Mouse (Mus musculus) intestine, embryonic 15.5 days (tissue): ENCODE results near the gene Llcfc1. TPM values are rescaled to one million over a fixed set of nuclear protein-coding genes. Genes with fewer than 3 reads are reported as not detected.
A peak's percentile ranks its signal among the peaks of the same experiment; 100 is the strongest.

Experiments
- ATAC-seq: fragments of 200-750 bp; cut with Nextera tagmentation; 2 replicates; pipeline ENCODE4 v1.8.0; 2017; ENCODE audit warnings: moderate TSS enrichment, moderate library complexity
- H3K27ac ChIP-seq: fragments of 300-500 bp; sonication (generic); 2 replicates; pipeline ENCODE4 v1.5.1; 2015; ENCODE audit warnings: mild to moderate bottlenecking, inconsistent platforms
- H3K27me3 ChIP-seq: fragments of 300-500 bp; sonication (generic); replicated peaks from 2 replicates; pipeline ENCODE4 v1.6.1; 2015; ENCODE audit warnings: inconsistent platforms
- H3K36me3 ChIP-seq: fragments of 300-500 bp; sonication (generic); 2 replicates; pipeline ENCODE4 v1.6.1; 2015; ENCODE audit warnings: inconsistent platforms
- H3K4me1 ChIP-seq: fragments of 300-500 bp; sonication (generic); replicated peaks from 2 replicates; pipeline ENCODE4 v1.6.1; 2015; ENCODE audit warnings: inconsistent platforms
- H3K4me2 ChIP-seq: fragments of 300-500 bp; sonication (generic); replicated peaks from 2 replicates; pipeline ENCODE4 v1.6.1; 2015; ENCODE audit warnings: mild to moderate bottlenecking, inconsistent platforms
- H3K4me3 ChIP-seq: fragments of 300-500 bp; sonication (generic); replicated peaks from 2 replicates; pipeline ENCODE4 v1.5.1; 2015; ENCODE audit warnings: inconsistent platforms
- H3K9ac ChIP-seq: fragments of 300-500 bp; sonication (generic); 2 replicates; pipeline ENCODE4 v1.6.1; 2015; ENCODE audit warnings: inconsistent platforms
- H3K9me3 ChIP-seq: fragments of 300-500 bp; sonication (generic); 2 replicates; pipeline ENCODE4 v1.6.1; 2016; ENCODE audit warnings: inconsistent platforms
- WGBS: fragments of 180-500 bp; shearing (Covaris S2); methylation state at CpG from one replicate; pipeline ENCODE4 v1.1.7; 2015; 5-methylcytosine and 5-hydroxymethylcytosine counted together
- polyA plus RNA-seq: library from polyadenylated mRNA; unstranded; fragments of >200 nt; fragmentation: Nextera tagmentation; extraction: Ambion mirVana; gene quantifications from 2 replicates; pipeline ENCODE4 v1.2.1, GENCODE M21; 2015

The Llcfc1 gene
- polyA plus RNA-seq, 1 experiment from 2014 or later, result 0.34 TPM

DNA sequence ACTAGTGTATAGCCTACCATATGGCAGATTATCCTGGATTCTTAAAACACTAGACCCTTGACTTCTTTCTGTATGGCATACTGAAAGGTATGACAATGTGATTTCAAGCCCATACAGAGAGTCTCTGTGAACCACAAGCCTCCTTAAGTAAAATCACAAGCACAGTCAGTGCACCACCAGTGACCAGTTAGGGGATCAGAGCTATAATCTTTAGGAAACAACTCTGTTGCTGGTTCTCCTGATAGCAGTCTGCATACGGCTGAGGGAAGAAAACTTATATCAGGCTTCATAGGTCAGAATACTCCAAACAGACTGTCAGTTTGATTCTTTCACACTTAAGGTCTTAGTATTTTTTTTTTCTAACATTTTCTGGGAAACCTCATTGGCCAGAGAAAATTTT lies 25.7 kb upstream of the Llcfc1 start:
- no peaks in the 10 kb centered on the region for H3K27me3 ChIP-seq
- WGBS, result 57% methylated on average over 1 of the region's 1 CpGs
- H3K4me1 ChIP-seq, result no peaks in the 10 kb centered on the region
- ATAC-seq, result no peak
- no peak overlapping the region for H3K4me3 ChIP-seq
- no peak overlapping the region for H3K9ac ChIP-seq
- no peaks in the 10 kb centered on the region for H3K9me3 ChIP-seq
- H3K27ac ChIP-seq, result no peak overlapping the region
- H3K4me2 ChIP-seq, result no peak overlapping the region
- H3K36me3 ChIP-seq, result no peaks in the 10 kb centered on the region

- 32% methylated on average over 2 of the region's 2 CpGs for WGBS
- Histone ChIP-seq H3K27ac (no peak overlapping the region), H3K27me3 (no peaks in the 10 kb centered on the region), H3K9me3 (no peaks in the 10 kb centered on the region), H3K36me3 (no peaks in the 10 kb centered on the region), H3K4me2 (no peak overlapping the region), H3K4me3 (no peak overlapping the region), H3K9ac (no peak overlapping the region), H3K4me1 (no peaks in the 10 kb centered on the region)
- peak; percentile 66 for ATAC-seq
Measured at GRCm38 (mm10) chr6:41662320-41662719, 21.9 kb upstream of the Llcfc1 start.

- Histone ChIP-seq H3K9me3 (no peaks in the 10 kb centered on the region), H3K9ac (no peak overlapping the region), H3K27me3 (no peaks in the 10 kb centered on the region), H3K27ac (no peak overlapping the region), H3K4me3 (no peak overlapping the region), H3K36me3 (no peaks in the 10 kb centered on the region), H3K4me1 (no peaks in the 10 kb centered on the region), H3K4me2 (no peak overlapping the region)
- no peak for ATAC-seq
- WGBS, result 90% methylated on average over 2 of the region's 2 CpGs
Measured at GRCm38 (mm10) chr6:41676530-41676929, 7.7 kb upstream of the Llcfc1 start.

DNA sequence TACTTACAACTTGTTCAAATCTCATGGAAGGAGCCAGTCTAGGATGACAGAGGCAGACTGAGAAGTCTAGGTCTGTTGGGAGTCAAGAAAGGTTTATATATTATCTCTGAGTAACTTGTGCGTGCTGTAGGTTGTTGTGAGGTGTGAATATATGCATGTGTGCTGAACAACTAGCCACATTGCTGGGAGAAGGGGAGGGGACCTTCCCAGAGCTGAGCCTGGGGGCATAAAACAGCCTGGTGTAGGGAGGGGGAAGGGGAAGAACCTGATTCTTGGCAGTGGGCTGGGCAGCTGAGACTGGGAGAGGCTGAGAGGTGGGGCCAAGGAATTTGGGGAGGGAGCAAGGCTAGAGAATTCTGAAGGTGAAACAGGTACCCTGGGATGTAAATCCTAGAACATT lies 3.6 kb upstream of the Llcfc1 start, which contains the start of gene Trpv5:
Gene Trpv5, minus strand, starts transcription at position 101 of the 400 bp plus-strand sequence.
- H3K27me3 ChIP-seq, result no peaks in the 10 kb centered on the region
- no peak within 1 kb of the TSS for H3K4me2 ChIP-seq
- H3K4me1 ChIP-seq, result no peaks in the 10 kb centered on the region
- H3K27ac ChIP-seq, result no peak within 1 kb of the TSS
- no peaks in the 10 kb centered on the region for H3K36me3 ChIP-seq
- no peaks in the 10 kb centered on the region for H3K9me3 ChIP-seq
- 76% methylated on average over 1 of the region's 1 CpGs for WGBS
- H3K9ac ChIP-seq, result no peak within 1 kb of the TSS
- no peak for ATAC-seq
- H3K4me3 ChIP-seq, result no peak within 1 kb of the TSS

DNA sequence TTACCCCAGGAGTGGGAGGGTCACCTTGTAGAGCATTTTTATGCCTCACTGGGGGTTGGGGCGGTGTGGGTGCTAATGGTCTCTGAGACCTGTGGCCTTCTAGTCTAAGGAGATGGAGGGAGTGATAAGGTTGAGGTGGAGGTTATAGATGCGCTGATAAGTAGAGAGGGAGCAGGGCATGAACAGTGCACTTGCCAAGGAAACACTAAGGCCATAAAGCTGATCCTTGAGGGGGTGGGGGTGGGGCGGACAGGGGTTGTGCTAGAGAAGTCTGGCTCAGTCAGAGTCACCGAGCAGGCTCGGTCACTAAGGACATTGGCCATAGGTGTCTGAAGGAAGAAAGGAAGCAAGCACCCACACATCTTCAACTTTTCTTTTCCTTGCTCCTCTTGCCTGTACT lies 2.6 kb upstream of the Llcfc1 start:
- H3K4me3 ChIP-seq, result no peak overlapping the region
- H3K4me1 ChIP-seq, result no peaks in the 10 kb centered on the region

GRCm38 (mm10) chr6:41684911-41685310 lies 680 bp downstream of the Llcfc1 start:
- Histone ChIP-seq H3K36me3 (no peaks in the 10 kb centered on the region), H3K9me3 (no peaks in the 10 kb centered on the region), H3K4me3 (no peak overlapping the region), H3K27ac (no peak overlapping the region), H3K27me3 (no peaks in the 10 kb centered on the region), H3K4me1 (no peaks in the 10 kb centered on the region), H3K4me2 (no peak overlapping the region), H3K9ac (no peak overlapping the region)
- no peak for ATAC-seq
- 75% methylated on average over 5 of the region's 5 CpGs for WGBS

More for the DNA sequence above, 2.6 kb upstream of the Llcfc1 start:
- Histone ChIP-seq H3K27ac (no peak overlapping the region), H3K4me2 (no peak overlapping the region), H3K36me3 (no peaks in the 10 kb centered on the region), H3K27me3 (no peaks in the 10 kb centered on the region), H3K9ac (no peak overlapping the region), H3K9me3 (no peaks in the 10 kb centered on the region)
- 70% methylated on average over 5 of the region's 5 CpGs for WGBS
- ATAC-seq, result no peak

- H3K9ac ChIP-seq, result no peak overlapping the region
- no peaks in the 10 kb centered on the region for H3K9me3 ChIP-seq
- no peak overlapping the region for H3K4me2 ChIP-seq
- no peak overlapping the region for H3K4me3 ChIP-seq
- 72% methylated on average over 3 of the region's 3 CpGs for WGBS
- no peaks in the 10 kb centered on the region for H3K4me1 ChIP-seq
- no peak for ATAC-seq
- no peaks in the 10 kb centered on the region for H3K36me3 ChIP-seq
- no peak overlapping the region for H3K27ac ChIP-seq
- no peaks in the 10 kb centered on the region for H3K27me3 ChIP-seq
Measured at GRCm38 (mm10) chr6:41685596-41685995, 1.4 kb downstream of the Llcfc1 start.

DNA sequence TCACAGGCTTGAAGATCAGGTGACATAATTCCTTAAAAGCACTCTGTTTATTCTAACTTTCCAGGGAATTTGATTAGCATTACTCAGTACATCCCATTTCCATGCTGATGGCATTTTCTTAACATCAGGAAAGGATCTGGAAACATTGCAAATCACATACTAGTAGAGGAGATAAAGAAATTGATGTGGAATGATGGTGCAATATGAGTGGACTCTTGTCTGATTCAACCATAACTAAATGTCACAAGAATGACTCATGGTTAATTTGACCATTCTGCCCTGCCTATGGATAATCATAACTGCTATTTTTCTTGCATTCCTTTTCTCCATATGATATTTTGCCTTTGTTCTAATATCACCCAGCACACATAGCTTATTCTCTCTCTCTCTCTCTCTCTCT lies 8.0 kb downstream of the Llcfc1 start:
- ATAC-seq, result no peak
- Histone ChIP-seq H3K27ac (no peak overlapping the region), H3K9ac (no peak overlapping the region), H3K4me3 (no peak overlapping the region), H3K4me1 (no peaks in the 10 kb centered on the region), H3K36me3 (no peaks in the 10 kb centered on the region), H3K27me3 (no peaks in the 10 kb centered on the region), H3K9me3 (no peaks in the 10 kb centered on the region), H3K4me2 (no peak overlapping the region)

DNA sequence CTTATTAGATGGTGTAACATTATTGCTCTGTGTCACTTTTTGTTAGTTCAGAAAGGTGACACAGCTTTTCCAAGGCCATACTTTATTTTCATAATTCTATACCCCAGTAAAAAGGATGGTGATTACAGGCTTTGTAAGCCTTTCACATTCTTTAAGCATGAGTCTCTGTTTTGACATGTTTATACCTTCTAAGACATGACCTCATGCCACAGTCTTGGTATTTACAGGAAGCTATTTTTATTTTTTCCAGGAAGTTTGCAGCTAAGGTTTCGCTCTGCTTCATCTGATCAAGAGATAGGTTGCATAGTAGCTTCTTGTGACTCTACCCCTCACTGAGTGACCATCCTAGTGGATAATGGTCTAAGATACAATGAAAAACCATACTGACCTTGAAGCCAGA lies 10.2 kb downstream of the Llcfc1 start:
- Histone ChIP-seq H3K4me3 (no peak overlapping the region), H3K9me3 (no peaks in the 10 kb centered on the region), H3K4me1 (no peaks in the 10 kb centered on the region), H3K27me3 (no peaks in the 10 kb centered on the region), H3K4me2 (no peak overlapping the region), H3K36me3 (no peaks in the 10 kb centered on the region), H3K27ac (no peak overlapping the region), H3K9ac (no peak overlapping the region)
- ATAC-seq, result no peak
- WGBS, result 95% methylated on average over 1 of the region's 1 CpGs

GRCm38 (mm10) chr6:41701245-41701644 lies 17.0 kb downstream of the Llcfc1 start:
- H3K9ac ChIP-seq, result no peak overlapping the region
- 75% methylated on average over 1 of the region's 1 CpGs for WGBS
- no peak overlapping the region for H3K27ac ChIP-seq
- ATAC-seq, result no peak
- H3K4me1 ChIP-seq, result 0 out of 2 replicates have a peak, but pooled peaks cover 4% of the 10 kb centered on the region
- no peak overlapping the region for H3K4me2 ChIP-seq
- no peaks in the 10 kb centered on the region for H3K36me3 ChIP-seq
- no peak overlapping the region for H3K4me3 ChIP-seq
- H3K9me3 ChIP-seq, result no peaks in the 10 kb centered on the region
- H3K27me3 ChIP-seq, result no peaks in the 10 kb centered on the region

DNA sequence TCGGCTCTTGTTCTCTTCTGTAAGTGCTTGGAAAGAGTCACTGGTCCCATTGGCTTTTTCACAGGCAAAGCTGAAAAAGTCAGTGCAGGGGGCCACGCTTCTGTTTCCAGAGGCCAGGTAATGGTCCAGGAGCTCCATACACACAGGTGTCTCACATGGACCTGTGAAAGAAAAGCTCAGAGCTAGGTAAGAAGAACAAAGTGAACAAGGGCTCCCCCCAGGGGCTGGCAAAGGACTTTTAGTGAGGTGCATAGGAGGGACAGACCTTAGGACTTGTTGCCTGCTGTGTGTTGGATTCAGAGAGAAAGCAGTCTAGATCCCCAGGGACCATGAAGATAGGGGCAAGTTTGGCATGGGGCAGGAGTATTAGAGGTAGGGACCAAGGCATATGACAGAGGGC lies 18.7 kb downstream of the Llcfc1 start:
- 69% methylated on average over 2 of the region's 2 CpGs for WGBS
- H3K27me3 ChIP-seq, result no peaks in the 10 kb centered on the region
- peak; percentile 61 for ATAC-seq

GRCm38 (mm10) chr6:41704123-41704522 lies 19.9 kb downstream of the Llcfc1 start, which contains the start of gene Kel:
TSS of gene Kel (minus strand) at chr6:41704339.
- H3K27ac ChIP-seq, result no peak within 1 kb of the TSS

More for the DNA sequence above, 18.7 kb downstream of the Llcfc1 start:
- Histone ChIP-seq H3K27ac (no peak overlapping the region), H3K9ac (no peak overlapping the region), H3K9me3 (no peaks in the 10 kb centered on the region), H3K4me3 (no peak overlapping the region), H3K36me3 (no peaks in the 10 kb centered on the region), H3K4me2 (no peak overlapping the region), H3K4me1 (0 out of 2 replicates have a peak, but pooled peaks cover 4% of the 10 kb centered on the region)

DNA sequence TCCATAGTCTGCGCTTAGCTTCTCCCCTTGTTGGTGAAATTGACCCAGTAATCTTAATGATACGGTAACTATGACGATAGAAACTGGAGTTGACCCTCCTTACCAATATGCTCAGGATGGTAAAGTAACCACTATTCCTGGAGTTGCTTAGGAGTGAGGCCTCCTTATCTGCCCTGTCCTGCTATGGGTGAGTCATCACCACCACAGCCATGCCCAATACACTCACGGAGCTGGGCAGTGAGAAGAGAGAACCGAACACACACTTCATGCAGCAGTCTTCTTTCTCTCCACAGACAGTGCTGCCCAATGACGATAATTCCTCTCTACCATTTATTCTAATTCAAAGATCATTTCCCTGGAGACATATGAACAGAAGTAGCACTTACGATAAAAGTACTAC lies 22.0 kb downstream of the Llcfc1 start:
- no peak overlapping the region for H3K27ac ChIP-seq

More at GRCm38 (mm10) chr6:41704123-41704522, 19.9 kb downstream of the Llcfc1 start, which contains the start of gene Kel:
- Histone ChIP-seq H3K9me3 (no peaks in the 10 kb centered on the region), H3K9ac (no peak within 1 kb of the TSS), H3K36me3 (no peaks in the 10 kb centered on the region), H3K27me3 (no peaks in the 10 kb centered on the region), H3K4me2 (no peak within 1 kb of the TSS), H3K4me3 (no peak within 1 kb of the TSS), H3K4me1 (0 out of 2 replicates have a peak, but pooled peaks cover 4% of the 10 kb centered on the region)
- 22% methylated on average over 1 of the region's 1 CpGs for WGBS
- peak; percentile 79 for ATAC-seq

More for the DNA sequence above, 22.0 kb downstream of the Llcfc1 start:
- no peaks in the 10 kb centered on the region for H3K27me3 ChIP-seq
- H3K36me3 ChIP-seq, result no peaks in the 10 kb centered on the region
- WGBS, result 88% methylated on average over 7 of the region's 7 CpGs
- H3K4me1 ChIP-seq, result 0 out of 2 replicates have a peak, but pooled peaks cover 4% of the 10 kb centered on the region
- H3K4me3 ChIP-seq, result no peak overlapping the region
- H3K4me2 ChIP-seq, result no peak overlapping the region
- H3K9ac ChIP-seq, result no peak overlapping the region
- no peaks in the 10 kb centered on the region for H3K9me3 ChIP-seq
- ATAC-seq, result peak; percentile 73; the same call in 1 of the 2 replicates
